Mouse (Mus musculus) stomach, embryonic 16.5 days (tissue): ENCODE measurements around the gene Lix1l. TPM values are rescaled to one million over a fixed set of nuclear protein-coding genes. Genes with fewer than 3 reads are reported as not detected.
A peak's percentile ranks its signal among the peaks of the same experiment; 100 is the strongest.

Experiments used
- ATAC-seq: fragments of 200-750 bp; cut with Nextera tagmentation; 2 replicates; pipeline ENCODE4 v1.8.0; 2017; ENCODE audit warnings: moderate number of reproducible peaks, moderate TSS enrichment; ENCODE audit not compliant: insufficient read depth, low FRiP score
- H3K27ac ChIP-seq: fragments of 300-500 bp; sonication (generic); 2 replicates; pipeline ENCODE4 v1.5.1; 2014; ENCODE audit warnings: low read length
- H3K27me3 ChIP-seq: fragments of 300-500 bp; sonication (generic); 2 replicates; pipeline ENCODE4 v1.6.1; 2014; ENCODE audit warnings: low read length, control low read depth, mixed read lengths; ENCODE audit not compliant: control insufficient read depth, insufficient read depth
- H3K36me3 ChIP-seq: fragments of 300-500 bp; sonication (generic); 2 replicates; pipeline ENCODE4 v1.6.1; 2014; ENCODE audit warnings: low read length; ENCODE audit not compliant: control insufficient read depth, insufficient read depth
- H3K4me1 ChIP-seq: fragments of 300-500 bp; sonication (generic); 2 replicates; pipeline ENCODE4 v1.6.1; 2014; ENCODE audit warnings: low read length, control low read depth, mixed read lengths; ENCODE audit not compliant: control insufficient read depth, insufficient read depth
- H3K4me2 ChIP-seq: fragments of 300-500 bp; sonication (generic); 2 replicates; pipeline ENCODE4 v1.6.1; 2014; ENCODE audit warnings: low read depth, low read length, mixed read lengths
- H3K4me3 ChIP-seq: fragments of 300-500 bp; sonication (generic); replicated peaks from 2 replicates; pipeline ENCODE4 v1.5.1; 2014; ENCODE audit warnings: mild to moderate bottlenecking, low read length
- H3K9ac ChIP-seq: fragments of 300-500 bp; sonication (generic); 2 replicates; pipeline ENCODE4 v1.6.1; 2014; ENCODE audit warnings: low read length
- H3K9me3 ChIP-seq: fragments of 300-500 bp; sonication (generic); replicated peaks from 2 replicates; pipeline ENCODE4 v1.6.1; 2016; ENCODE audit warnings: low read length, control low read depth; ENCODE audit not compliant: control insufficient read depth
- WGBS: fragments of 180-500 bp; shearing (Covaris S2); extraction: QIAGEN DNeasy Blood & Tissue Kit; methylation state at CpG from one replicate; pipeline ENCODE4 v1.1.7; 2014; 5-methylcytosine and 5-hydroxymethylcytosine counted together
- polyA plus RNA-seq: library from polyadenylated mRNA; unstranded; fragments of >200 nt; fragmentation: Nextera tagmentation; extraction: Ambion mirVana; gene quantifications from 2 replicates; pipeline ENCODE4 v1.2.1, GENCODE M21; 2015

Lix1l gene
- 7.2 and 7.5 TPM in 2 replicates for polyA plus RNA-seq

DNA sequence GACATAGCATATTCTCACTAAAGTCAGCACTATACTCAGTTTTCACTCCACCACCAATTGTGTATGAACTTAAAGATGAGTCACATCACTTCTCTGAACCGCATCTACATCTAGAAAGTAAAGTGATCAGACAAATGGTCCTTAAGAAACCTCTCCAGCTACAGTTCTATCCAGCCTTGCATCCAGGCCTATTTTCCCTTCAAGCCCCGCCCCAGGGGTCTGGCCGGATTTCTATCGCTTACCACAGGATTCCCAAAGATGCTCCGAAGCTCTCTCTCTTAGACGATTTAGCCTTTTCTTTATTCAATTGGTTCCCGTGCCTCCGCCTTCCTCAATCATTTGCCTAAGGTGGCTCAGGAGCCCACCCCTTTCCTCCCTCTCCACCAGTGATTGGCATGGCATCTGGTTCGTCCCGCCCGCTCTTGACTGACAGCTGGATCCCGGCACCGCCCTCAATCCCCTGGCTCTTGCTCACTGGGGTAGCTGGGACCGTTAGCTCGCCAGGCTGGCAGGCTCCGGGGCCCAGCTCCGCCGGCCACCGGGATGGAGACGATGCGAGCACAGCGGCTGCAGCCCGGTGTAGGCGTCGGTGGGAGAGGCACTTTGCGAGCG, at the start of gene Lix1l:
Gene Lix1l (plus strand): TSS at position 511 of the 612 bp plus-strand sequence.
- Histone ChIP-seq H3K4me3 (peak within 1 kb of the TSS; percentile 71), H3K9ac (peak within 1 kb of the TSS; percentile 88), H3K27me3 (no peaks in the 10 kb centered on the region; the same call in 1 of the 2 replicates), H3K4me2 (peak within 1 kb of the TSS; percentile 64), H3K36me3 (no peaks in the 10 kb centered on the region), H3K9me3 (no peaks in the 10 kb centered on the region), H3K27ac (peak within 1 kb of the TSS; percentile 97), H3K4me1 (peaks cover 34% of the 10 kb centered on the region)
- under 1% methylated on average over 27 of the region's 27 CpGs for WGBS
- ATAC-seq, result peak; percentile 91

DNA sequence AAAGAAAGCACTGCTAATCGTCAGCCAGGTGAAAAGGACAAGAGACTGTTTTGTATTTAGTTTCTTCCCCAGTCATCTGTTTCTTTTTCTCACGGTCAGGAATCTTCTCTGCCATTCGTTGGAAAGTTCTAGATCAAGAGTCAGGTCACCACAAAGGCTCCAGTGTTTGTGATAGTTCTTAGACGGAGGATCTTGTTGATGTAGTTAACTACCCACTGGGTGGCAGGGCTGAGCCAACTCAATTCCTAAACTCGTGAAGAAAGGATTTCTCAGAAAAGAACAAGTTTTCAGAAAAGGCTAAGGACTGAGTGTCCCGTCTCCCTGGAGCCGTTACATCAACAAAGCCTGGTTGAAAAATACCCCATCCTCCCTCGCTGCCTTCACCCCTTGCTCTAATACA, 49.7 kb upstream of the Lix1l start:
- no peaks in the 10 kb centered on the region for H3K27me3 ChIP-seq
- WGBS, result 5% methylated on average over 8 of the region's 8 CpGs
- H3K9ac ChIP-seq, result peak overlapping the region; percentile 57
- H3K9me3 ChIP-seq, result no peaks in the 10 kb centered on the region
- H3K4me2 ChIP-seq, result no peak overlapping the region
- no peak for ATAC-seq
- H3K4me3 ChIP-seq, result no peak overlapping the region
- H3K36me3 ChIP-seq, result no peaks in the 10 kb centered on the region
- H3K27ac ChIP-seq, result peak overlapping the region; percentile 53
- H3K4me1 ChIP-seq, result peaks cover 23% of the 10 kb centered on the region

DNA sequence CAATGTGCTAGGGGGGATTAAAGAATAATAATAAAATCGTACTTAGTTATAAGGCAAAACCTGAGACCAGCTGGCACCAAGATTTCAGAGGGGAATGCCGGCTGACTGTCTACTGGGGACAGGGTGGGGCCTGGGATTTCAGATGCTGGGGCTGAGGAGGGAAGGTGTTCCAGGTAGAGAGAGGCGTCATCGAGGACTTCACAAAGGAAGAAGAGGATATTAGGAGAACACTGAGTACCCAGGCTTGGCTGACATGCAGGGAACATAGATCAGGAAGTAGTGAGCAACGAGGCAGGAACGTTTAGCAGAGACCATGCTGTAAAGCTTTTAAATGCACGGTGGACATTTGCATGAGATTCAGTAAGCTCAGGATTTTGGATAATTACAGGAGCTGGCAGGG, 49.1 kb upstream of the Lix1l start:
- Histone ChIP-seq H3K9me3 (no peaks in the 10 kb centered on the region), H3K27ac (peak overlapping the region; percentile 53)
- WGBS, result 54% methylated on average over 7 of the region's 7 CpGs

GRCm38 (mm10) chr3:96553601-96554000, 47.3 kb upstream of the Lix1l start:
- H3K27ac ChIP-seq, result no peak overlapping the region
- peaks cover 23% of the 10 kb centered on the region for H3K4me1 ChIP-seq
- H3K36me3 ChIP-seq, result no peaks in the 10 kb centered on the region
- no peak for ATAC-seq
- no peaks in the 10 kb centered on the region for H3K27me3 ChIP-seq
- H3K4me2 ChIP-seq, result no peak overlapping the region
- WGBS, result 70% methylated on average over 6 of the region's 6 CpGs
- no peak overlapping the region for H3K9ac ChIP-seq
- no peaks in the 10 kb centered on the region for H3K9me3 ChIP-seq
- no peak overlapping the region for H3K4me3 ChIP-seq

More for the DNA sequence above, 49.1 kb upstream of the Lix1l start:
- Histone ChIP-seq H3K4me2 (no peak overlapping the region), H3K9ac (peak overlapping the region; percentile 57), H3K4me1 (peaks cover 23% of the 10 kb centered on the region), H3K36me3 (no peaks in the 10 kb centered on the region), H3K27me3 (no peaks in the 10 kb centered on the region), H3K4me3 (no peak overlapping the region)
- ATAC-seq, result no peak

DNA sequence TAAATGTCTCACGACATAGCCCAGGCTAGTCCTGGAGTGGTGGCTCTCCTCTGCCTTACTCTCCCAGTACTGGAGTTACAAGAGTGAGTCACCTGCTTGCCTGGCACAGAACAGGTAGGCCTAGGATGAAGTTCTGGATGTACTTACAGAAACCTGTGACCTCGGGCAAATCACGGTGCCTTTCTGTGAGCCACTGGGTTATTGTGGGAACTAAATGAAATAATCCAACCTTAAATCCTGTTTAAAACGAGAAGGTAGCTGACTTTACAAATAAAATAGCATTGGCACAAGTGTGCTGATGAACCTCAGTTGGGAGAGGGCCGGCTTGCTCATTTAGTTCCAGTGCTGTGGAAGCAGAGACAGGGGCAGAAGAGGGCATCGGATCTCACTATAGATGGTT, 46.7 kb upstream of the Lix1l start:
- Histone ChIP-seq H3K36me3 (no peaks in the 10 kb centered on the region), H3K4me1 (peaks cover 23% of the 10 kb centered on the region), H3K27me3 (no peaks in the 10 kb centered on the region), H3K9me3 (no peaks in the 10 kb centered on the region), H3K9ac (no peak overlapping the region), H3K4me3 (no peak overlapping the region), H3K4me2 (no peak overlapping the region), H3K27ac (0 out of 2 replicates have a peak overlapping the region, but pooled peaks have one; percentile 95)
- no peak for ATAC-seq
- WGBS, result 84% methylated on average over 6 of the region's 6 CpGs

GRCm38 (mm10) chr3:96555041-96555596, 45.8 kb upstream of the Lix1l start:
- no peaks in the 10 kb centered on the region for H3K9me3 ChIP-seq
- WGBS, result 22% methylated on average over 12 of the region's 12 CpGs
- 0 out of 2 replicates have a peak, but pooled peaks cover 8% of the 10 kb centered on the region for H3K36me3 ChIP-seq
- peak overlapping the region; percentile 28; the same call in 1 of the 2 replicates for H3K4me2 ChIP-seq
- H3K4me1 ChIP-seq, result peaks cover 32% of the 10 kb centered on the region
- ATAC-seq, result peak; percentile 35; the same call in 1 of the 2 replicates
- no peak overlapping the region for H3K4me3 ChIP-seq
- H3K27me3 ChIP-seq, result no peaks in the 10 kb centered on the region
- peak overlapping the region; percentile 95 for H3K27ac ChIP-seq
- H3K9ac ChIP-seq, result peak overlapping the region; percentile 34

- peaks cover 41% of the 10 kb centered on the region for H3K4me1 ChIP-seq
- H3K9ac ChIP-seq, result peak overlapping the region; percentile 71; the same call in 1 of the 2 replicates
- peak overlapping the region; percentile 83 for H3K4me3 ChIP-seq
- H3K4me2 ChIP-seq, result peak overlapping the region; percentile 66
- H3K36me3 ChIP-seq, result peaks cover 18% of the 10 kb centered on the region; the same call in 1 of the 2 replicates
- 60% methylated on average over 15 of the region's 15 CpGs for WGBS
- no peak for ATAC-seq
- no peaks in the 10 kb centered on the region for H3K9me3 ChIP-seq
- H3K27ac ChIP-seq, result peak overlapping the region; percentile 95
- H3K27me3 ChIP-seq, result no peaks in the 10 kb centered on the region
Observed at GRCm38 (mm10) chr3:96555999-96556614, 44.8 kb upstream of the Lix1l start.

DNA sequence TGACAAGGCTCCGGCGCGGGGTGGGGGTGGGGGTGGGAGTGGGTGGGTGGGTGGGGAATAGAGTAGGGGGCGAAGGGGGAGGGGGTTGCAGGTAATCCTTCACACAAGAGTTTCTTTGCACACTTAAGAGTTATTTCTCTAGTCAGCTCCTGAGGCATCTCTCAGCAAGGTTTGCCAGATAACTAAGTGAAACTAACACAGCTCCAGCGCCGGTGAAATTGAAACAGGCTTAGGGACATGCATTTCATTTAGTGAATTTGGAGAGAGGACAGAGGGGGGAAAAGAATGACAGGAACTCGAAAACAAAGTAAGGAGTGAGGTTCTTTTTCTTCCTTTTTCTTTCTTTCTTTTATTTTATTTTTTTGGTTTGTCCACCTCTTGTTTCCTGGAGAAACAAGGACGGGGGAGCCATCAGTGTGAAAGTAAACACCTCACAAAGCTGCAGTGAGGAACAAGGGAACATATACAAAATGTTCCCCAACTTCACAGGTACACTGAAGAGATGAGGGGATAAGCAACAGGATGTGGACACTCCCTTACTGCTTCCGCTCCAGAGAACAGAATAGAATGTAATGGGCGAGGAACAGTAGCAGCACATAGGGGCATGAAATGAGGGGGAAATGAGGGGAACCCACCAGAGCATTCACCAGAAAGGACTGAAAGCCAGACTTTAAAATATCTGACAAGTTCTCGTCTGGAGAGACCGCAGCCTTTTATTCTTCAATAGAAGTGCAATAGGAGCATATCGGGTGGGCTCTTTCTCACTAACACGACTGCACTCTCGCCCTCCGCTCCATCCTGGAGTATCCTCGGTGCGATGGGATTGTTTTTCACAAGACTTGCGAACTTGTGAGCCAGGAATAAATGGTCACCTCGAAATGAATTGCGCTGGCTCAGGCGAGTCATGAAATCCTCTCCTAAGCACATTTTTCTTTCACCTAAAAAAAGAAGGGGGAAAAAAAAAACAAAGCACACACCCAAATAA, 44.0 kb upstream of the Lix1l start:
- Histone ChIP-seq H3K4me3 (peak overlapping the region; percentile 83), H3K9me3 (no peaks in the 10 kb centered on the region), H3K36me3 (peaks cover 21% of the 10 kb centered on the region; the same call in 1 of the 2 replicates), H3K4me2 (peak overlapping the region; percentile 66), H3K9ac (peak overlapping the region; percentile 71), H3K27ac (peak overlapping the region; percentile 95), H3K27me3 (no peaks in the 10 kb centered on the region), H3K4me1 (peaks cover 39% of the 10 kb centered on the region)
- WGBS, result 3% methylated on average over 22 of the region's 22 CpGs
- ATAC-seq, result no peak
